Mouse (Mus musculus): Measurements from ENCODE around the gene Nr2f1. TPM values are rescaled to one million over a fixed set of nuclear protein-coding genes. Genes with fewer than 3 reads are reported as not detected.
A peak's percentile ranks its signal among the peaks of the same experiment; 100 is the strongest.

Gene Nr2f1
- polyA plus RNA-seq, 1 experiment from 2014 or later: 1.0 TPM

GRCm38 (mm10) chr13:78178771-78179170 lies 20.8 kb downstream of the Nr2f1 start:
- Histone ChIP-seq H3K4me3 (ENCODE audit: low read depth, low read length) (no peak overlapping the region), H3K36me3 (ENCODE audit: control insufficient read depth, insufficient read depth) (no peaks in the 10 kb centered on the region), H3K27ac (ENCODE audit: low read depth, low read length) (no peak overlapping the region), H3K4me2 (replicated peaks; ENCODE audit: low read depth) (no peak overlapping the region), H3K4me1 (replicated peaks; ENCODE audit: control insufficient read depth, insufficient read depth, low read length) (no peaks in the 10 kb centered on the region), H3K27me3 (replicated peaks; ENCODE audit: control insufficient read depth, insufficient read depth, low read length) (peaks cover 81% of the 10 kb centered on the region), H3K9ac (ENCODE audit: low read depth, low read length) (no peak overlapping the region), H3K9me3 (ENCODE audit: control insufficient read depth) (no peaks in the 10 kb centered on the region)
- ATAC-seq: no peak
- TF ChIP-seq CTCF (IDR thresholded peaks at IDR 0.05; ENCODE audit: low read depth): no peak
- WGBS: 9% methylated on average over 5 of the region's 5 CpGs

GRCm38 (mm10) chr13:78178021-78178420 lies 21.5 kb downstream of the Nr2f1 start:
- Histone ChIP-seq H3K36me3 (ENCODE audit: control insufficient read depth, insufficient read depth) (no peaks in the 10 kb centered on the region), H3K27ac (ENCODE audit: low read depth, low read length) (no peak overlapping the region), H3K9me3 (ENCODE audit: control insufficient read depth) (no peaks in the 10 kb centered on the region), H3K4me3 (ENCODE audit: low read depth, low read length) (no peak overlapping the region), H3K27me3 (replicated peaks; ENCODE audit: control insufficient read depth, insufficient read depth, low read length) (peaks cover 87% of the 10 kb centered on the region), H3K4me1 (replicated peaks; ENCODE audit: control insufficient read depth, insufficient read depth, low read length) (no peaks in the 10 kb centered on the region), H3K4me2 (replicated peaks; ENCODE audit: low read depth) (no peak overlapping the region), H3K9ac (ENCODE audit: low read depth, low read length) (no peak overlapping the region)
- WGBS: 0% methylated on average over 1 of the region's 1 CpGs
- TF ChIP-seq CTCF (IDR thresholded peaks at IDR 0.05; ENCODE audit: low read depth): no peak
- ATAC-seq: no peak

GRCm38 (mm10) chr13:78177381-78177950 lies 22.1 kb downstream of the Nr2f1 start:
- no peaks in the 10 kb centered on the region for H3K9me3 ChIP-seq (ENCODE audit: control insufficient read depth)

GRCm38 (mm10) chr13:78175821-78176380 lies 23.7 kb downstream of the Nr2f1 start:
- Histone ChIP-seq H3K27me3 (replicated peaks; ENCODE audit: control insufficient read depth, insufficient read depth, low read length) (peaks cover 89% of the 10 kb centered on the region), H3K9ac (ENCODE audit: low read depth, low read length) (no peak overlapping the region)
- ATAC-seq: no peak

More at GRCm38 (mm10) chr13:78177381-78177950, 22.1 kb downstream of the Nr2f1 start:
- Histone ChIP-seq H3K4me2 (replicated peaks; ENCODE audit: low read depth) (no peak overlapping the region), H3K27ac (ENCODE audit: low read depth, low read length) (no peak overlapping the region), H3K36me3 (ENCODE audit: control insufficient read depth, insufficient read depth) (no peaks in the 10 kb centered on the region), H3K27me3 (replicated peaks; ENCODE audit: control insufficient read depth, insufficient read depth, low read length) (peaks cover 90% of the 10 kb centered on the region), H3K9ac (ENCODE audit: low read depth, low read length) (no peak overlapping the region), H3K4me1 (replicated peaks; ENCODE audit: control insufficient read depth, insufficient read depth, low read length) (no peaks in the 10 kb centered on the region), H3K4me3 (ENCODE audit: low read depth, low read length) (no peak overlapping the region)
- no peak for ATAC-seq
- WGBS: 8% methylated on average over 5 of the region's 5 CpGs
- TF ChIP-seq CTCF (IDR thresholded peaks at IDR 0.05; ENCODE audit: low read depth): no peak

GRCm38 (mm10) chr13:78174891-78175290 lies 24.7 kb downstream of the Nr2f1 start:
- no peak for TF ChIP-seq CTCF (IDR thresholded peaks at IDR 0.05; ENCODE audit: low read depth)
- Histone ChIP-seq H3K9ac (ENCODE audit: low read depth, low read length) (no peak overlapping the region), H3K4me3 (ENCODE audit: low read depth, low read length) (no peak overlapping the region), H3K36me3 (ENCODE audit: control insufficient read depth, insufficient read depth) (no peaks in the 10 kb centered on the region), H3K9me3 (ENCODE audit: control insufficient read depth) (no peaks in the 10 kb centered on the region), H3K27ac (ENCODE audit: low read depth, low read length) (no peak overlapping the region), H3K4me2 (replicated peaks; ENCODE audit: low read depth) (no peak overlapping the region), H3K4me1 (replicated peaks; ENCODE audit: control insufficient read depth, insufficient read depth, low read length) (no peaks in the 10 kb centered on the region), H3K27me3 (replicated peaks; ENCODE audit: control insufficient read depth, insufficient read depth, low read length) (peaks cover 85% of the 10 kb centered on the region)
- 12% methylated on average over 1 of the region's 1 CpGs for whole genome bisulfite sequencing
- no peak for ATAC-seq

More at GRCm38 (mm10) chr13:78175821-78176380, 23.7 kb downstream of the Nr2f1 start:
- WGBS: 2% methylated on average over 8 of the region's 8 CpGs
- H3K4me2 ChIP-seq (replicated peaks; ENCODE audit: low read depth): no peak overlapping the region
- no peaks in the 10 kb centered on the region for H3K36me3 ChIP-seq (ENCODE audit: control insufficient read depth, insufficient read depth)
- no peaks in the 10 kb centered on the region for H3K4me1 ChIP-seq (replicated peaks; ENCODE audit: control insufficient read depth, insufficient read depth, low read length)
- no peak overlapping the region for H3K27ac ChIP-seq (ENCODE audit: low read depth, low read length)
- H3K4me3 ChIP-seq (ENCODE audit: low read depth, low read length): no peak overlapping the region
- TF ChIP-seq CTCF (IDR thresholded peaks at IDR 0.05; ENCODE audit: low read depth): peak; percentile 62
- H3K9me3 ChIP-seq (ENCODE audit: control insufficient read depth): no peaks in the 10 kb centered on the region

- Histone ChIP-seq H3K36me3 (ENCODE audit: control insufficient read depth, insufficient read depth) (no peaks in the 10 kb centered on the region), H3K27me3 (replicated peaks; ENCODE audit: control insufficient read depth, insufficient read depth, low read length) (peaks cover 82% of the 10 kb centered on the region), H3K4me3 (ENCODE audit: low read depth, low read length) (no peak overlapping the region), H3K9ac (ENCODE audit: low read depth, low read length) (no peak overlapping the region), H3K4me1 (replicated peaks; ENCODE audit: control insufficient read depth, insufficient read depth, low read length) (no peaks in the 10 kb centered on the region), H3K9me3 (ENCODE audit: control insufficient read depth) (no peaks in the 10 kb centered on the region), H3K4me2 (replicated peaks; ENCODE audit: low read depth) (no peak overlapping the region), H3K27ac (ENCODE audit: low read depth, low read length) (no peak overlapping the region)
- TF ChIP-seq CTCF (IDR thresholded peaks at IDR 0.05; ENCODE audit: low read depth): no peak
- WGBS: 5% methylated on average over 3 of the region's 3 CpGs
- ATAC-seq: no peak
Measured at GRCm38 (mm10) chr13:78174191-78174590, 25.4 kb downstream of the Nr2f1 start.

All from intestine, postnatal 0 days (tissue).